In genomic region chr4:68950556-68950955, GRCm38 (mm10) we compare ENCODE assay signal across 9 mouse cellular contexts. TPM values are rescaled to one million over a fixed set of nuclear protein-coding genes. Genes with fewer than 3 reads are reported as not detected.
DNase-seq lines count a peak whose midpoint lies in the region; ATAC-seq lines count a peak whose summit lies in the region.
"Had no signal": no experiment of that assay in that cellular context is flagged by ENCODE, and none has a peak within 500 bp of the region (broad histone marks: within the 10 kb centered on the region; RNA-seq: fewer than 3 reads in every experiment).

No protein-coding gene starts in this region.

- H3K27ac ChIP-seq in forebrain, embryonic 11.5 days (ENCODE audit: low read depth, low read length) = no peak overlapping the region
- no peak overlapping the region for H3K27ac ChIP-seq in forebrain, embryonic 15.5 days (replicated peaks)
- H3K27ac ChIP-seq in forebrain, embryonic 13.5 days = no peak overlapping the region
- H3K27ac ChIP-seq: embryonic facial prominence, embryonic 15.5 days had no signal

- H3K9me3 ChIP-seq in forebrain, embryonic 11.5 days (ENCODE audit: control insufficient read depth, low read length) = no peaks in the 10 kb centered on the region
- no peaks in the 10 kb centered on the region for H3K9me3 ChIP-seq in forebrain, embryonic 15.5 days
- H3K9me3 ChIP-seq in forebrain, embryonic 13.5 days (replicated peaks) = no peaks in the 10 kb centered on the region
- H3K9me3 ChIP-seq: embryonic facial prominence, embryonic 15.5 days had no signal

- peak; percentile 59 for DNase-seq in forebrain, embryonic 11.5 days (ENCODE audit: low spot score)
- DNase-seq in ZHBTc4 (ENCODE audit: low read depth, low spot score) = peak; percentile 83
- DNase-seq in left cerebral cortex, postnatal 14 days (ENCODE audit: low spot score in 2 of 2) = peak; percentile 74 to 80
- peak; percentile 33 for DNase-seq in retina, adult 2 months (ENCODE audit: low read depth, low spot score)
- no peak for DNase-seq in ovary, postnatal 10 days (ENCODE audit: low spot score)
- DNase-seq in gastrocnemius, adult 18-20 months (ENCODE audit: low spot score) = no peak

- H3K4me2 ChIP-seq in forebrain, embryonic 11.5 days (ENCODE audit: low read depth, low read length, severe bottlenecking) = no peak overlapping the region
- no peak overlapping the region; the same call in 1 of the 2 replicates for H3K4me2 ChIP-seq in forebrain, embryonic 15.5 days (replicated peaks)
- H3K4me2 ChIP-seq in forebrain, embryonic 13.5 days = peak overlapping the region; percentile 16; the same call in 1 of the 2 replicates
- H3K4me2 ChIP-seq: embryonic facial prominence, embryonic 15.5 days had no signal

- H3K9ac ChIP-seq in forebrain, embryonic 11.5 days (ENCODE audit: low read length) = no peak overlapping the region
- no peak overlapping the region for H3K9ac ChIP-seq in forebrain, embryonic 15.5 days (replicated peaks)
- no peak overlapping the region for H3K9ac ChIP-seq in forebrain, embryonic 13.5 days
- H3K9ac ChIP-seq: embryonic facial prominence, embryonic 15.5 days had no signal

- no peak overlapping the region for H3K4me3 ChIP-seq in forebrain, embryonic 11.5 days (ENCODE audit: low read depth, low read length)
- no peak overlapping the region for H3K4me3 ChIP-seq in forebrain, embryonic 15.5 days
- H3K4me3 ChIP-seq in forebrain, embryonic 13.5 days = no peak overlapping the region
- H3K4me3 ChIP-seq: embryonic facial prominence, embryonic 15.5 days had no signal

- 0% methylated on average over 2 of the region's 2 CpGs for WGBS in forebrain, embryonic 11.5 days
- WGBS in forebrain, embryonic 15.5 days = 6% methylated on average over 2 of the region's 2 CpGs
- WGBS in forebrain, embryonic 13.5 days = 4% methylated on average over 2 of the region's 2 CpGs

- H3K36me3 ChIP-seq in forebrain, embryonic 11.5 days (ENCODE audit: control insufficient read depth, insufficient read depth, low read length) = no peaks in the 10 kb centered on the region
- no peaks in the 10 kb centered on the region for H3K36me3 ChIP-seq in forebrain, embryonic 15.5 days
- no peaks in the 10 kb centered on the region for H3K36me3 ChIP-seq in forebrain, embryonic 13.5 days (ENCODE audit: poor library complexity, severe bottlenecking)
- H3K36me3 ChIP-seq: embryonic facial prominence, embryonic 15.5 days had no signal

- 0 out of 2 replicates have a peak, but pooled peaks cover 1% of the 10 kb centered on the region for H3K4me1 ChIP-seq in forebrain, embryonic 11.5 days (replicated peaks; ENCODE audit: control insufficient read depth, insufficient read depth, low read length)
- H3K4me1 ChIP-seq in forebrain, embryonic 15.5 days = peaks cover 8% of the 10 kb centered on the region
- peaks cover 5% of the 10 kb centered on the region for H3K4me1 ChIP-seq in forebrain, embryonic 13.5 days

- peaks cover 6% of the 10 kb centered on the region; the same call in 1 of the 2 replicates for H3K27me3 ChIP-seq in forebrain, embryonic 11.5 days (ENCODE audit: control insufficient read depth, insufficient read depth, low read length)
- no peaks in the 10 kb centered on the region for H3K27me3 ChIP-seq in forebrain, embryonic 15.5 days
- H3K27me3 ChIP-seq in forebrain, embryonic 13.5 days = peaks cover 6% of the 10 kb centered on the region; the same call in 1 of the 2 replicates

- intact Hi-C loops in left cerebral cortex, postnatal 14 days (cut with DNase I) = loop anchor here (2.0 to 10.0 kb wide), 6 partner anchors 244 to 1354 kb away; no protein-coding TSS in a partner anchor

- no peak for ATAC-seq in forebrain, embryonic 11.5 days (replicated peaks; ENCODE audit: low FRiP score)
- no peak for ATAC-seq in forebrain, embryonic 15.5 days (replicated peaks)
- no peak for ATAC-seq in forebrain, embryonic 13.5 days

RNA-seq across cellular contexts. Expression of gene Brinp1, which starts 3.6 kb away (rescaled TPM):
- 4.2 and 5.8 TPM in 2 replicates for polyA plus RNA-seq in forebrain, embryonic 11.5 days (2014; fragmentation: Nextera tagmentation; extraction: Ambion mirVana)
- polyA plus RNA-seq in forebrain, embryonic 15.5 days (2015; fragmentation: Nextera tagmentation; extraction: Ambion mirVana) = 27.0 and 34.0 TPM in 2 replicates
- 15.4 and 16.5 TPM in 2 replicates for polyA plus RNA-seq in forebrain, embryonic 13.5 days (2015; fragmentation: Nextera tagmentation; extraction: Ambion mirVana)
- total RNA-seq in left cerebral cortex, postnatal 14 days (2021) = 100 to 1,000 TPM; 280 to 309 TPM
- not detected for total RNA-seq in gastrocnemius, adult 18-20 months (2021)

Comparison
In these comparisons a context has a peak if more than half of its experiments do, and no peak if none do; other contexts are left out.
1. DNase-seq: peak in forebrain, embryonic 11.5 days (single experiment), ZHBTc4 (single experiment), left cerebral cortex, postnatal 14 days (2 of 2) and retina, adult 2 months (single experiment); none in ovary, postnatal 10 days (single experiment) and gastrocnemius, adult 18-20 months (single experiment).